Mouse (Mus musculus) forebrain, postnatal 0 days (tissue): ENCODE results near the gene Zbtb5. TPM values are rescaled to one million over a fixed set of nuclear protein-coding genes. Genes with fewer than 3 reads are reported as not detected.

Experiments
- ATAC-seq: fragments of 200-750 bp; cut with Nextera tagmentation; 2 replicates; pipeline ENCODE4 v1.8.0; 2017; ENCODE audit warnings: mild to moderate bottlenecking, moderate library complexity
- DNase-seq: peaks from one replicate; pipeline ENCODE4 v3.0.0-alpha.2; 2015
- H3K27ac ChIP-seq: fragments of 300-500 bp; sonication (generic); 2 replicates; pipeline ENCODE4 v1.5.1; 2014; ENCODE audit warnings: low read depth, mild to moderate bottlenecking, antibody characterized with exemption, low read length, moderate library complexity, mixed read lengths
- H3K27me3 ChIP-seq: fragments of 300-500 bp; sonication (generic); 2 replicates; pipeline ENCODE4 v1.6.1; 2014; ENCODE audit warnings: mild to moderate bottlenecking, low read length, mixed read lengths; ENCODE audit not compliant: insufficient read depth
- H3K36me3 ChIP-seq: fragments of 300-500 bp; sonication (generic); 2 replicates; pipeline ENCODE4 v1.6.1; 2014; ENCODE audit warnings: mild to moderate bottlenecking, moderate library complexity; ENCODE audit not compliant: insufficient read depth
- H3K4me1 ChIP-seq: fragments of 300-500 bp; sonication (generic); 2 replicates; pipeline ENCODE4 v1.6.1; 2014; ENCODE audit warnings: antibody characterized with exemption; ENCODE audit not compliant: insufficient read depth
- H3K4me2 ChIP-seq: fragments of 300-500 bp; sonication (generic); 2 replicates; pipeline ENCODE4 v1.6.1; 2014; ENCODE audit warnings: low read depth, mild to moderate bottlenecking, moderate library complexity
- H3K4me3 ChIP-seq: fragments of 300-500 bp; sonication (generic); 2 replicates; pipeline ENCODE4 v1.5.1; 2014; ENCODE audit warnings: low read depth, low read length, mixed read lengths
- H3K9ac ChIP-seq: fragments of 300-500 bp; sonication (generic); 2 replicates; pipeline ENCODE4 v1.6.1; 2014; ENCODE audit warnings: mild to moderate bottlenecking
- H3K9me3 ChIP-seq: fragments of 300-500 bp; sonication (generic); 2 replicates; pipeline ENCODE4 v1.6.1; 2016; ENCODE audit warnings: low read length
- CTCF ChIP-seq: sonication (generic); IDR thresholded peaks from 2 replicates; pipeline ENCODE4 v1.5.1; 2016; ENCODE audit warnings: antibody characterized with exemption, control low read depth, low read depth
- WGBS: fragments of 180-500 bp; shearing (Covaris S2); extraction: QIAGEN DNeasy Blood & Tissue Kit; methylation state at CpG from one replicate; pipeline ENCODE4 v1.1.7; 2014; 5-methylcytosine and 5-hydroxymethylcytosine counted together
- polyA plus RNA-seq: library from polyadenylated mRNA; unstranded; fragments of >200 nt; fragmentation: Nextera tagmentation; extraction: Ambion mirVana; gene quantifications from 2 replicates; pipeline ENCODE4 v1.2.1, GENCODE M21; 2015
- total RNA-seq: library from RNA; depleted of rRNA; stranded (reverse); fragments of >200 nt; gene quantifications from 2 replicates; pipeline ENCODE4 v1.2.3, GENCODE M21; 2014

Zbtb5 gene
- total and polyA plus RNA-seq, 2 experiments from 2014 or later = 32.1 to 49.7 TPM

DNA sequence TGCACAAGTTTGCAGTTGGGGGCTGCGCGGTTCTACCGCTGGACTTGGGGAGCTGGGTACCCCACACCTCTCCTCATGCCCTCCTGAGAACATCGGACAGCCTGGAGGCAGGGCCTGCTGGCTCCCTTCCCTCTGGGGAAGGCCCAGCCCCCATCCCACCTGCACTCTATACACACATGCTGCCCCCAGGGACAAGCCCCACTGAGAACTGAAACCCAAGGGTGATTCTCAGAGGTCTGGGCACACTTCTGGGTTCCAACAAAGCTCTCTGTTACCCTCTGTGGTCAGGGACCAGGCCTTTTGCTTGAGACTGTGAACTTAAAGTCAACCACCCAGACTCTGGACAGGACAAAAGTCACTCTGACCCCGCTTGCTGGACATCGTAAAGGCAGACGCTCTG lies 42.2 kb downstream of the Zbtb5 start:
- ATAC-seq (no peak), DNase-seq (no peak)
- H3K27me3 ChIP-seq = no peaks in the 10 kb centered on the region
- TF ChIP-seq CTCF = no peak
- no peak overlapping the region for H3K9ac ChIP-seq
- WGBS = 94% methylated on average over 7 of the region's 7 CpGs
- H3K36me3 ChIP-seq = no peaks in the 10 kb centered on the region
- H3K27ac ChIP-seq = no peak overlapping the region
- peaks cover 5% of the 10 kb centered on the region; the same call in 1 of the 2 replicates for H3K4me1 ChIP-seq
- no peaks in the 10 kb centered on the region for H3K9me3 ChIP-seq
- H3K4me2 ChIP-seq = no peak overlapping the region
- no peak overlapping the region for H3K4me3 ChIP-seq

GRCm38 (mm10) chr4:44967402-44967801 lies 44.8 kb downstream of the Zbtb5 start:
- Histone ChIP-seq H3K36me3 (no peaks in the 10 kb centered on the region), H3K4me2 (no peak overlapping the region), H3K9me3 (no peaks in the 10 kb centered on the region), H3K4me3 (no peak overlapping the region), H3K4me1 (no peaks in the 10 kb centered on the region), H3K9ac (no peak overlapping the region), H3K27ac (no peak overlapping the region), H3K27me3 (no peaks in the 10 kb centered on the region)
- WGBS = 89% methylated on average over 8 of the region's 8 CpGs
- no peak for TF ChIP-seq CTCF
- ATAC-seq = no peak
- no peak for DNase-seq

- H3K9ac ChIP-seq = no peak overlapping the region
- H3K27ac ChIP-seq = no peak overlapping the region
- H3K4me2 ChIP-seq = no peak overlapping the region
- TF ChIP-seq CTCF = no peak
- no peaks in the 10 kb centered on the region for H3K36me3 ChIP-seq
- H3K27me3 ChIP-seq = no peaks in the 10 kb centered on the region
- no peak overlapping the region for H3K4me3 ChIP-seq
- no peaks in the 10 kb centered on the region for H3K4me1 ChIP-seq
- ATAC-seq = no peak
- DNase-seq = no peak
- no peaks in the 10 kb centered on the region for H3K9me3 ChIP-seq
- WGBS = 91% methylated on average over 3 of the region's 3 CpGs
Observed at GRCm38 (mm10) chr4:44965736-44966135, 46.5 kb downstream of the Zbtb5 start.

DNA sequence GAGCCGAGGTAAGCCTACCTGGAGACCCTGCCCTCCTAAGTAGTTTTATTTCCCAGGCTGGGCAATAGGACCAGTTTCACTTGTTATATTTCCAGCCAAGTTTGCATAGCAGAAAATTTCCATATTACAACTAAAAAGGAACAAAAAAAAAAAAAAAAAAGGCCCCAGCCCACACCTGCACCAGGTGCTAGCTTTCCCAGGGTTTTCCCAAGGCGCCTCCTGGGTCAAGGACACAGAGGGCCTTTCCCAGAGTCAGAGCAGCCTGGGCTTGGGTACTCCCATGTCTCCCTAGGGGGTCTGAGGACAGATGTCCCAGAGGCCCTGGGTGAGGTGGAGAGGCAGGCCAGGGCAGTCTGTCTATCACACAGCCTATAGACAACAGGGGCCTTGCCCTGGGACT lies 47.0 kb downstream of the Zbtb5 start:
- no peak overlapping the region for H3K27ac ChIP-seq
- no peak overlapping the region for H3K4me3 ChIP-seq
- H3K4me2 ChIP-seq = no peak overlapping the region
- 84% methylated on average over 2 of the region's 2 CpGs for WGBS
- DNase-seq (no peak), ATAC-seq (no peak)
- no peaks in the 10 kb centered on the region for H3K9me3 ChIP-seq
- no peaks in the 10 kb centered on the region for H3K36me3 ChIP-seq
- H3K9ac ChIP-seq = no peak overlapping the region
- no peaks in the 10 kb centered on the region for H3K4me1 ChIP-seq
- no peak for TF ChIP-seq CTCF
- H3K27me3 ChIP-seq = no peaks in the 10 kb centered on the region

GRCm38 (mm10) chr4:44963156-44963555 lies 49.1 kb downstream of the Zbtb5 start:
- Histone ChIP-seq H3K36me3 (no peaks in the 10 kb centered on the region), H3K27ac (no peak overlapping the region), H3K9ac (no peak overlapping the region), H3K4me2 (no peak overlapping the region), H3K4me3 (no peak overlapping the region), H3K9me3 (no peaks in the 10 kb centered on the region), H3K27me3 (no peaks in the 10 kb centered on the region), H3K4me1 (no peaks in the 10 kb centered on the region)
- TF ChIP-seq CTCF = no peak
- no peak for ATAC-seq
- DNase-seq = no peak
- 75% methylated on average over 11 of the region's 11 CpGs for WGBS

- H3K4me3 ChIP-seq = no peak overlapping the region
- H3K27ac ChIP-seq = no peak overlapping the region
- H3K4me2 ChIP-seq = no peak overlapping the region
- 91% methylated on average over 13 of the region's 13 CpGs for WGBS
- H3K9ac ChIP-seq = no peak overlapping the region
- no peaks in the 10 kb centered on the region for H3K27me3 ChIP-seq
- DNase-seq = no peak
- no peak for ATAC-seq
- no peaks in the 10 kb centered on the region for H3K36me3 ChIP-seq
- TF ChIP-seq CTCF = no peak
- no peaks in the 10 kb centered on the region for H3K9me3 ChIP-seq
- H3K4me1 ChIP-seq = no peaks in the 10 kb centered on the region
Observed at GRCm38 (mm10) chr4:44959220-44959619, 53.0 kb downstream of the Zbtb5 start.

- WGBS = 88% methylated on average over 9 of the region's 9 CpGs
- Histone ChIP-seq H3K27ac (no peak overlapping the region), H3K9ac (no peak overlapping the region), H3K36me3 (no peaks in the 10 kb centered on the region), H3K27me3 (no peaks in the 10 kb centered on the region), H3K4me3 (no peak overlapping the region), H3K4me1 (no peaks in the 10 kb centered on the region), H3K9me3 (no peaks in the 10 kb centered on the region), H3K4me2 (no peak overlapping the region)
- no peak for TF ChIP-seq CTCF
- ATAC-seq (no peak), DNase-seq (no peak)
Observed at GRCm38 (mm10) chr4:44958776-44959175, 53.4 kb downstream of the Zbtb5 start.

GRCm38 (mm10) chr4:44953041-44953440 lies 59.2 kb downstream of the Zbtb5 start:
- DNase-seq (no peak), ATAC-seq (no peak)
- Histone ChIP-seq H3K9me3 (no peaks in the 10 kb centered on the region), H3K27me3 (no peaks in the 10 kb centered on the region), H3K4me2 (no peak overlapping the region), H3K27ac (no peak overlapping the region), H3K4me1 (no peaks in the 10 kb centered on the region), H3K4me3 (no peak overlapping the region), H3K36me3 (no peaks in the 10 kb centered on the region), H3K9ac (no peak overlapping the region)
- 81% methylated on average over 9 of the region's 9 CpGs for WGBS
- TF ChIP-seq CTCF = no peak
